Comparison of ENCODE assay signal across 10 mouse cellular contexts in the genomic region with DNA sequence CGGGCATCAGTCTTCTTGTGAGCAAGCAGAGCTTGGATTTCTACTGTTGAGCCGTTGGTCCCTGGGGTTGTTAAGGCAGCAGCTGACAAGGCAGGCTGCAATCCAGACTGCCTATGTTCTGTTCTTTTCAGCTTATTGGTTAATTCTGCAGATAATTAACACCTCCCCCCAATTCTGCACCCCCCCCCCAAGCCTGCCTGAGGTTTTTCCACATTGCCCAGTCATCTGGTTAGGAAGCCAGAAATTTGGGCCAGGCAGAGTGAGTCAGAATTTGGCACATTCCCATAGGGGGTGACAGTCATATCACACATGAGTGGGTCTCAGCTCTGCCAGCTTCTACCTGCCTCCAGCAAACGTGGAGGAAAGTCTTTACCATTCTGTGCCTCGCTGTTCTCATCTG. TPM values are rescaled to one million over a fixed set of nuclear protein-coding genes. Genes with fewer than 3 reads are reported as not detected.
DNase-seq lines count a peak whose midpoint lies in the region; TF ChIP-seq lines count a peak whose summit lies in the region.
"Had no signal": no experiment of that assay in that cellular context is flagged by ENCODE, and none has a peak within 500 bp of the region (broad histone marks: within the 10 kb centered on the region; RNA-seq: fewer than 3 reads in every experiment).

No protein-coding gene starts in this region.

- DNase-seq in adrenal gland, adult (ENCODE audit: inconsistent age in 2 of 2, low spot score in 1 of 2) = peak; percentile 27 to 70
- no peak for DNase-seq in adrenal gland, adult 18-20 months (ENCODE audit: low spot score in 2 of 2)
- DNase-seq in layer of hippocampus, adult 11-12 months (ENCODE audit: low spot score) = peak; percentile 38
- no peak for DNase-seq in layer of hippocampus, postnatal 25 days (ENCODE audit: extremely low spot score in 1 of 2, low spot score in 1 of 2)
- DNase-seq in cerebellum, adult 18-20 months = peak; percentile 53 to 56
- peak; percentile 53 to 58 for DNase-seq in layer of hippocampus, adult 2 months (ENCODE audit: low spot score in 2 of 2)
- DNase-seq in kidney, postnatal 25 days = no peak
- no peak for DNase-seq in liver
- DNase-seq: gastrocnemius, postnatal 36 days had no signal

- H3K27ac ChIP-seq in layer of hippocampus, adult 2 months = peak overlapping the region; percentile 64; the same call in 1 of the 2 replicates
- H3K27ac ChIP-seq: embryonic facial prominence, embryonic 15.5 days had no signal

- TF ChIP-seq CTCF in layer of hippocampus, adult 2 months (conservative IDR thresholded peaks at IDR 0.05) = no peak

- no peak overlapping the region for H3K4me3 ChIP-seq in layer of hippocampus, adult 2 months
- H3K4me3 ChIP-seq: embryonic facial prominence, embryonic 15.5 days had no signal

RNA-seq across cellular contexts. Expression of gene Lep, which starts 23.3 kb away (rescaled TPM):
- total RNA-seq in adrenal gland, adult 18-20 months (2021) = 10 to 100 TPM in 1 of 2 experiments, under 1 TPM in 1; 0.83 to 56.5 TPM
- not detected for total RNA-seq in layer of hippocampus, postnatal 25 days (2021)
- total RNA-seq in layer of hippocampus, adult 2 months (2021) = not detected

Comparison
In these comparisons a context has a peak if more than half of its experiments do, and no peak if none do; other contexts are left out.
1. DNase-seq: peak in adrenal gland, adult (2 of 2), layer of hippocampus, adult 11-12 months (single experiment), cerebellum, adult 18-20 months (2 of 2) and layer of hippocampus, adult 2 months (2 of 2); none in adrenal gland, adult 18-20 months (0 of 2), layer of hippocampus, postnatal 25 days (0 of 2), kidney, postnatal 25 days (0 of 2) and liver (single experiment).